Mouse (Mus musculus): ENCODE data around the gene Prkd2. TPM values are rescaled to one million over a fixed set of nuclear protein-coding genes. Genes with fewer than 3 reads are reported as not detected.
A peak's percentile ranks its signal among the peaks of the same experiment; 100 is the strongest.

The Prkd2 gene
- total RNA-seq, 2 experiments from 2014 or later: 9.1 to 9.5 TPM

GRCm38 (mm10) chr7:16823734-16824133 lies 19.0 kb upstream of the Prkd2 start:
- no peak for DNase-seq
- intact Hi-C loops (cut with DNase I): no loop called here

GRCm38 (mm10) chr7:16825785-16826184 lies 16.9 kb upstream of the Prkd2 start:
- no peak for DNase-seq
- intact Hi-C loops (cut with DNase I): no loop called here

GRCm38 (mm10) chr7:16826571-16826970 lies 16.1 kb upstream of the Prkd2 start:
- DNase-seq: no peak
- intact Hi-C loops (cut with DNase I): no loop called here

GRCm38 (mm10) chr7:16827274-16827673 lies 15.4 kb upstream of the Prkd2 start:
- no peak for DNase-seq
- intact Hi-C loops (cut with DNase I): no loop called here

GRCm38 (mm10) chr7:16830449-16830848 lies 12.3 kb upstream of the Prkd2 start:
- no peak for DNase-seq
- intact Hi-C loops (cut with DNase I): no loop called here

GRCm38 (mm10) chr7:16837916-16838803 lies 4.5 kb upstream of the Prkd2 start:
- intact Hi-C loops (cut with DNase I): no loop called here
- DNase-seq: no peak

- intact Hi-C loops (cut with DNase I): no loop called here
- no peak for DNase-seq
Observed at GRCm38 (mm10) chr7:16838804-16839426, 3.8 kb upstream of the Prkd2 start.

- no peak for DNase-seq
- intact Hi-C loops (cut with DNase I): no loop called here
Observed at GRCm38 (mm10) chr7:16839427-16840108, 3.1 kb upstream of the Prkd2 start.

- DNase-seq: no peak
- intact Hi-C loops (cut with DNase I): no loop called here
Observed at GRCm38 (mm10) chr7:16840109-16840491, 2.6 kb upstream of the Prkd2 start.

- intact Hi-C loops (cut with DNase I): no loop called here
- no peak for DNase-seq
Observed at GRCm38 (mm10) chr7:16841078-16841477, 1.6 kb upstream of the Prkd2 start.

- intact Hi-C loops (cut with DNase I): no loop called here
- no peak for DNase-seq
Observed at GRCm38 (mm10) chr7:16841561-16842560, 841 bp upstream of the Prkd2 start.

- DNase-seq: no peak
- intact Hi-C loops (cut with DNase I): no loop called here
Observed at GRCm38 (mm10) chr7:16843441-16844171, 904 bp downstream of the Prkd2 start.

- DNase-seq: no peak
- intact Hi-C loops (cut with DNase I): no loop called here
Observed at GRCm38 (mm10) chr7:16844696-16845071, 2.0 kb downstream of the Prkd2 start.

- intact Hi-C loops (cut with DNase I): no loop called here
- no peak for DNase-seq
Observed at GRCm38 (mm10) chr7:16845072-16845819, 2.5 kb downstream of the Prkd2 start.

- no peak for DNase-seq
- intact Hi-C loops (cut with DNase I): no loop called here
Observed at GRCm38 (mm10) chr7:16845820-16846167, 3.1 kb downstream of the Prkd2 start.

GRCm38 (mm10) chr7:16846775-16847174 lies 4.1 kb downstream of the Prkd2 start:
- intact Hi-C loops (cut with DNase I): no loop called here
- no peak for DNase-seq

- intact Hi-C loops (cut with DNase I): no loop called here
Observed at GRCm38 (mm10) chr7:16847507-16847906, 4.8 kb downstream of the Prkd2 start.

GRCm38 (mm10) chr7:16848579-16848978 lies 5.9 kb downstream of the Prkd2 start:
- intact Hi-C loops (cut with DNase I): no loop called here
- DNase-seq: peak; percentile 79

More at GRCm38 (mm10) chr7:16847507-16847906, 4.8 kb downstream of the Prkd2 start:
- no peak for DNase-seq

GRCm38 (mm10) chr7:16851636-16852035 lies 8.9 kb downstream of the Prkd2 start:
- intact Hi-C loops (cut with DNase I): no loop called here
- DNase-seq: no peak
